Mouse (Mus musculus) right cerebral cortex, postnatal 10 days (tissue): Measurements from ENCODE around the gene Il33.
A peak's percentile ranks its signal among the peaks of the same experiment; 100 is the strongest.

ENCODE experiments used
- DNase-seq, 2 experiments: peaks; one replicate each; pipeline ENCODE4 v3.0.0; 2021; ENCODE audit warnings: low spot score in 2 of 2

Gene Il33

GRCm38 (mm10) chr19:30000406-30001365 is 75.8 kb downstream of the Il33 start:
- DNase-seq: peak in 1 of 2 experiments; percentile 39

GRCm38 (mm10) chr19:30001550-30001949 is 76.6 kb downstream of the Il33 start:
- no peak for DNase-seq

- no peak for DNase-seq
These were observed 78.7 kb downstream of the Il33 start, which contains the start of gene Trpd52l3 for GRCm38 (mm10) chr19:30003621-30004020. Trpd52l3 (plus strand) TSS chr19:30003790.

GRCm38 (mm10) chr19:30006371-30006770 is 81.5 kb downstream of the Il33 start:
- no peak for DNase-seq
